Mouse (Mus musculus) lung, embryonic 16.5 days (tissue): ENCODE results near the gene Has3. TPM values are rescaled to one million over a fixed set of nuclear protein-coding genes. Genes with fewer than 3 reads are reported as not detected.
A peak's percentile ranks its signal among the peaks of the same experiment; 100 is the strongest.

Source experiments
- ATAC-seq: fragments of 200-750 bp; cut with Nextera tagmentation; 2 replicates; pipeline ENCODE4 v1.8.0; 2017; ENCODE audit warnings: low read depth, mild to moderate bottlenecking, moderate library complexity
- H3K27ac ChIP-seq: fragments of 300-500 bp; sonication (generic); 2 replicates; pipeline ENCODE4 v1.5.1; 2014; ENCODE audit warnings: mild to moderate bottlenecking, control low read depth, low read length
- H3K27me3 ChIP-seq: fragments of 300-500 bp; sonication (generic); 2 replicates; pipeline ENCODE4 v1.6.1; 2014; ENCODE audit warnings: low read depth, low read length, mixed read lengths; ENCODE audit not compliant: control insufficient read depth, insufficient read depth
- H3K36me3 ChIP-seq: fragments of 300-500 bp; sonication (generic); 2 replicates; pipeline ENCODE4 v1.6.1; 2014; ENCODE audit warnings: low read length; ENCODE audit not compliant: control insufficient read depth, insufficient read depth
- H3K4me1 ChIP-seq: fragments of 300-500 bp; sonication (generic); replicated peaks from 2 replicates; pipeline ENCODE4 v1.6.1; 2014; ENCODE audit warnings: low read length, mixed read lengths; ENCODE audit not compliant: control insufficient read depth, insufficient read depth
- H3K4me2 ChIP-seq: fragments of 300-500 bp; sonication (generic); 2 replicates; pipeline ENCODE4 v1.6.1; 2014; ENCODE audit warnings: low read depth, low read length, control low read depth
- H3K4me3 ChIP-seq: fragments of 300-500 bp; sonication (generic); 2 replicates; pipeline ENCODE4 v1.5.1; 2014; ENCODE audit warnings: mild to moderate bottlenecking, low read length, control low read depth
- H3K9ac ChIP-seq: fragments of 300-500 bp; sonication (generic); 2 replicates; pipeline ENCODE4 v1.6.1; 2014; ENCODE audit warnings: low read length, control low read depth
- H3K9me3 ChIP-seq: fragments of 300-500 bp; sonication (generic); 2 replicates; pipeline ENCODE4 v1.6.1; 2016; ENCODE audit warnings: low read length; ENCODE audit not compliant: control insufficient read depth
- WGBS: fragments of 180-500 bp; shearing (Covaris S2); extraction: QIAGEN DNeasy Blood & Tissue Kit; methylation state at CpG from one replicate; pipeline ENCODE4 v1.1.7; 2014; 5-methylcytosine and 5-hydroxymethylcytosine counted together
- polyA plus RNA-seq: library from polyadenylated mRNA; unstranded; fragments of >200 nt; fragmentation: Nextera tagmentation; extraction: Ambion mirVana; gene quantifications from 2 replicates; pipeline ENCODE4 v1.2.1, GENCODE M21; 2015

Gene Has3
- polyA plus RNA-seq, 1 experiment from 2014 or later, result 0.23 TPM

DNA sequence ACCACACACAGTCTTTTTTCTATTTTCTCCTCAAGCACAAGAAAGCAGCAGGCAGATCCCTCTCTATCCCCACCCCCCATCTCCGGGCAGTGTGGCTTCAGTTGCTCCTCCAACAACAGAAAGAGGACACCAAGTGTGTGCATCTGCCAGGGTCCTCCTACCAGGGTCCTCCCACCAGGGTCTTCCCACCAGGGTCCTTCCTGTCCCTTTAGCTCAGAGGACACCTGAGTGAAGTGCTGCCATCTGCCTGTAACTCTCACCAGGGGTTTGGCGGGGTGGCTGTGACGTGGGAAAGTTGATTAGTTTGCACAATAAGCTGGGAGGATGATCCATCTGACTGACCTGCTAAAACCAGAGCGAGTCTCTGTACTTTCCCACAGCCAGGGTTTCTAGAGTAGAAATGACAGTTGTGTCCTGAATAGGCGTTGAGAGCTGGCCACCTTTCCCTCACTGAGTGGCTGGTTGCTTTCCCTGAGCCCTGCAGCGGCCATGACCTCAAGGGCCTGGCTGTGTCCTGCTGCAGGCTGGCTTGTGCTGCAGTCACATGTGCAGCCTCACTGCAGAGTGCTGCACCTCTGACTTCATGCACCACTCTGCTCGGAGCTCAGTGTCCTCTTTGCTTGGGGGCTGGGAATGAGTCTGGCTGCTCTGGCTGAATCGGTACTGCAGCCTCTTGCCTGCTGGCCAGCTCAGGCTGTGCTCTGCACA is 15.4 kb upstream of the Has3 start:
- Histone ChIP-seq H3K4me3 (no peak overlapping the region), H3K9ac (no peak overlapping the region), H3K4me1 (0 out of 2 replicates have a peak, but pooled peaks cover 5% of the 10 kb centered on the region), H3K4me2 (no peak overlapping the region), H3K36me3 (0 out of 2 replicates have a peak, but pooled peaks cover 2% of the 10 kb centered on the region), H3K27ac (no peak overlapping the region), H3K27me3 (no peaks in the 10 kb centered on the region), H3K9me3 (no peaks in the 10 kb centered on the region)
- 45% methylated on average over 8 of the region's 8 CpGs for WGBS
- ATAC-seq, result 0 out of 2 replicates have a peak, but pooled peaks have one; percentile 26

DNA sequence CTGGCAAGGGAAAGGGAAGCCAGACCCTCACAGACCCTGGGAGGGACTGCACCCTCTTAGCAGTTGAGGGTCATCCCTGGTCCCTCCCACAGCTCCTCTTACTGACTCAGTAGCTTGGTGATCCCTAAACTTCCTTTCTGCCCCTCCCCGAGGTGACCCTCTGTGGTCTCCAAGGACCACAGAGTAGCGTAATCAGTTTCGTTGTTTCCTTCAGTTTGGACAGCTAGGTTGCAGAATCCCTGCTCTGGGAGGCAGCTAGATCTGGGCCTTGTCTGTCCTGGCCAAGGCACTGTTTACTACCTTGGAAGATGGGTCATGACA is 14.8 kb upstream of the Has3 start:
- Histone ChIP-seq H3K9me3 (no peaks in the 10 kb centered on the region), H3K4me2 (no peak overlapping the region), H3K27me3 (no peaks in the 10 kb centered on the region), H3K9ac (no peak overlapping the region), H3K4me1 (0 out of 2 replicates have a peak, but pooled peaks cover 5% of the 10 kb centered on the region), H3K36me3 (0 out of 2 replicates have a peak, but pooled peaks cover 2% of the 10 kb centered on the region), H3K4me3 (no peak overlapping the region), H3K27ac (no peak overlapping the region)
- WGBS, result 75% methylated on average over 3 of the region's 3 CpGs
- ATAC-seq, result no peak

DNA sequence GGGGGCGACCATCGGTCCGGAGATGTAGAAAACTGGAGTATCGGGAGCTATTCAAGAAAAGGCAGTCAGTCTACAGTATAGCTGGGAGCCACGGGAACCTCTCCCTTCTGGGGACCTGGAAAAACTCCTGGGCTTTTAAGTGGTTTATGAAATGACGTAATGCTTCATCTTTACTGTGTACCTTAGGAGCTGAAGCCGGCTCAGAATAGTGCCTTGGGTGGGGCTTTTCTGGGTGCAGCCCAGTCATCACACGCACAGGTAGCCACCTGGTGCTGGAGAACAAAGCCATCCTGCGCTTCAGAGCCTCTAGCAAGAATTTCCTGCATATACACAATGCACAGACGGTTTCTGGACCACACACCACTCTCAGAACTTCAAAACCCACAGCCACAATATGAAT is 7.2 kb upstream of the Has3 start:
- WGBS, result 71% methylated on average over 10 of the region's 10 CpGs
- ATAC-seq, result peak; percentile 43; the same call in 1 of the 2 replicates
- no peak overlapping the region for H3K27ac ChIP-seq

DNA sequence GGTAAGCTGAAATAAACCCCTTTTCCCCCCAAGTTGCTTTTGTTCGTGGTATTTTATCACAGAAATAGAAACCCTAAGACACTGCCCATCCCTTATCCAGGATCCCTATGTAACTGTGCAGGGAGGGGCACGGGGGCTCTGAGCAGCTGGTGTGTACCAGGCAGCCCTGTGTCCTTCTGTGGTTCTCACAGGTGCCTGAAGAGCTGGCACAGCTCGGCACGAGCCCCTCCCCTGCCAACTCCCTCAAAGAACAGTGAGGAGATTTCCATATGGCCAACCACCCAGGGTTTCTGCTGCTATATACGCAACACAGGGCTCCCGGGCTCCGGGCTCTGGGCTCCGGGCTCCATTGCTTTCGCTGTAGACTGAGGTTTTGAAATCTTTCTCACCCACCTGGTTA is 4.7 kb upstream of the Has3 start:
- peaks cover 11% of the 10 kb centered on the region; the same call in 1 of the 2 replicates for H3K27me3 ChIP-seq
- no peak for ATAC-seq
- 64% methylated on average over 9 of the region's 9 CpGs for WGBS
- peaks cover 6% of the 10 kb centered on the region; the same call in 1 of the 2 replicates for H3K4me1 ChIP-seq
- no peak overlapping the region for H3K4me2 ChIP-seq
- H3K9me3 ChIP-seq, result no peaks in the 10 kb centered on the region
- H3K4me3 ChIP-seq, result no peak overlapping the region
- no peak overlapping the region for H3K9ac ChIP-seq
- no peak overlapping the region for H3K27ac ChIP-seq
- H3K36me3 ChIP-seq, result no peaks in the 10 kb centered on the region

More for the DNA sequence above, 7.2 kb upstream of the Has3 start:
- Histone ChIP-seq H3K36me3 (no peaks in the 10 kb centered on the region), H3K4me1 (no peaks in the 10 kb centered on the region), H3K4me3 (no peak overlapping the region), H3K27me3 (no peaks in the 10 kb centered on the region), H3K9me3 (no peaks in the 10 kb centered on the region), H3K4me2 (no peak overlapping the region), H3K9ac (no peak overlapping the region)

DNA sequence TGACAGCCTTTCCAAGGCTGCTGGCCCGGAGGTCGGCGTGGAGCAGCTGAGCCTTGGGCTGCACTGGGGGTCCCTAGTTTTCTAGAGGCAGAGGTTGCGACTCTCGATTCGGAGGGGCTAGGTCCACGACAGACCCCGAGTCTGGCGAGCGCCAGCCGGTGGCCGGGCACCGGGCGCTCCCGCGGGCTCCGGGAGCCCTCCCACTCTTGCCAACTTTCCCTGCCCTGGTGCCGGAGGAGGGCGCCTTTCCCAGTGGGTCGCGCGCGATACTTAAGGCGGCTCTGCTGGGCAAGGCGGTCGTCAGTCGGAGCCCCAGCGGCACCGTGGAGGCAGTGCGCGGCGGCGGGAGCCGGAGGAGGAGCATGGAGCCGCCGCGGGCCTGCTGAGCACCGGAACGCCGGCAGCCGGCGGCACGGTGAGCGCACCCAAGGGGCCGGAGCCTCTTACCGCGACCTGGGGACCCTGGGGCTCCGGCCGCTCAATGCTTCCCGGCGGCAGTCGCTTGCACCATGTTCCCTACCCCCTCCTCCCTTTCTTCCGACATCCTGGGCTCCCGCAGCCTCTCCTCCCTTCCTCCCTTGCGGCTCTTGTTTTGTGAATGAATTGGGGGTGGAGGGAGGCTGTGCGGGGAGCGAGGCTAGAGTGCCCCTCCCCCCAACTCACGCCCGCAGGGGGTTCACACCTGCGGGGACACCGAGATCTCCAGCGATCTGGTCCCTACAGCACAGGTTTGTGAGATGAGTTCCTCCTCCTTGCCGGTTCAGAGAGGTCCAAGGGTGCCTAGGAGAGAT is 690 bp downstream of the Has3 start:
- Histone ChIP-seq H3K36me3 (no peaks in the 10 kb centered on the region; the same call in 1 of the 2 replicates), H3K27ac (no peak overlapping the region), H3K4me3 (peak overlapping the region; percentile 62), H3K9me3 (no peaks in the 10 kb centered on the region), H3K9ac (peak overlapping the region; percentile 69), H3K27me3 (peaks cover 14% of the 10 kb centered on the region; the same call in 1 of the 2 replicates), H3K4me2 (peak overlapping the region; percentile 99), H3K4me1 (peaks cover 25% of the 10 kb centered on the region)
- WGBS, result under 1% methylated on average over 46 of the region's 63 CpGs
- ATAC-seq, result peak; percentile 67

DNA sequence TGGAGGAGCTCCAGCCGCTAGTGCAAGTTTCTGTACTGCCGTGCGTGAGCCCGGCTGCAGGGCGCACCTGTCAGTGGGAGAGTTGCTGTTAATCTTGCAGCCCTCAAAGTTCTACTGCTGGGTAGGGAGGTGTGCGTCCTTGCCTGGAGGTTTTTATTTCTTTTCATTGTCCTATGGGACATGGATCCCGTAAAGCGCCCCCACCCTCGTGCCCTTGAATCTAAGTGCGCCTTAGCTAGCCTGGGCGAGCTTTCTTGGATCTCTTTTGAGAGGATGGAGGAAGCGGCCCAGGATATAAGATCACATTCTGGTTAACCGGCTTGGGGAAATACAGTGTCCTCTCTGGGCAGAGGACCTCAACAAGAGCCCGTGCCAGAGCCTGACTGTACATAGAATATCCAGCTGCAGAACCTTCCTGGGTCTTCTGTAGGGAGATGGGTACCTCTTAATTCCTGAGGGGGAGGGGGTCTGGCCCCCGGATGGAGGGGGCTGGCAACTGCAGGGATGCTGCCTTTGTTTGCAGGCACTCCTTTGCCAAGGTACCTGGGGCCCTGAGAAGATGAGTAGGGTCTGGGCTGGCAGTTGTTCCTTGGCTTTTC is 1.4 kb downstream of the Has3 start:
- no peaks in the 10 kb centered on the region for H3K9me3 ChIP-seq
- H3K27ac ChIP-seq, result no peak overlapping the region
- H3K36me3 ChIP-seq, result no peaks in the 10 kb centered on the region; the same call in 1 of the 2 replicates
- H3K4me3 ChIP-seq, result peak overlapping the region; percentile 62
- peaks cover 14% of the 10 kb centered on the region; the same call in 1 of the 2 replicates for H3K27me3 ChIP-seq
- H3K4me1 ChIP-seq, result peaks cover 25% of the 10 kb centered on the region
- peak overlapping the region; percentile 69 for H3K9ac ChIP-seq
- under 1% methylated on average over 15 of the region's 15 CpGs for WGBS
- ATAC-seq, result no peak; the same call in 1 of the 2 replicates
- peak overlapping the region; percentile 99 for H3K4me2 ChIP-seq

DNA sequence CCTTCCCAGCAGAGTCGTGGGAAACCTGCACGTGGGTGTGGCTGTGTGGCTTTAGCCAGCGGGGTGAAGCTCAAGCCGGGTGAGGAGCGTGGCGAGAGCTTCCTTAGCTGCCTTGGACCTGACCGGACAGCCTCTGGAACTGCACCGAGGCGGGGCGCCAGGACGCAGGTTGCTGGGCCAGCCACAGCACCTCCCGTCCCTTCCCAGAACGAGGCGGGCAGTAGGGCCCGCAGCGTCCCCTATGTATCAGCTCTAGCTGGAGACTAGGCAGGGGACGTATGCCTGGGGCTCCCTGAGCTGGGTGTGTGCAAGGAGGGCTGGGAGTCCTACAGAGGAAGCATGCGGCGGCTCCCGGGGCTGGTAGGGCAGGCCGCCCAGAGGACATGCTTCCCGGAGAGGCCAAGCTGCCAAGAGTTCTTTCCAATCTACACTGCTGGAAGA is 1.9 kb downstream of the Has3 start:
- H3K27me3 ChIP-seq, result peaks cover 14% of the 10 kb centered on the region; the same call in 1 of the 2 replicates
- peak overlapping the region; percentile 69 for H3K9ac ChIP-seq
- no peaks in the 10 kb centered on the region; the same call in 1 of the 2 replicates for H3K36me3 ChIP-seq
- H3K4me1 ChIP-seq, result peaks cover 25% of the 10 kb centered on the region
- H3K27ac ChIP-seq, result no peak overlapping the region
- H3K4me3 ChIP-seq, result peak overlapping the region; percentile 62
- peak; percentile 59 for ATAC-seq
- H3K9me3 ChIP-seq, result no peaks in the 10 kb centered on the region
- peak overlapping the region; percentile 99 for H3K4me2 ChIP-seq
- WGBS, result under 1% methylated on average over 22 of the region's 22 CpGs

DNA sequence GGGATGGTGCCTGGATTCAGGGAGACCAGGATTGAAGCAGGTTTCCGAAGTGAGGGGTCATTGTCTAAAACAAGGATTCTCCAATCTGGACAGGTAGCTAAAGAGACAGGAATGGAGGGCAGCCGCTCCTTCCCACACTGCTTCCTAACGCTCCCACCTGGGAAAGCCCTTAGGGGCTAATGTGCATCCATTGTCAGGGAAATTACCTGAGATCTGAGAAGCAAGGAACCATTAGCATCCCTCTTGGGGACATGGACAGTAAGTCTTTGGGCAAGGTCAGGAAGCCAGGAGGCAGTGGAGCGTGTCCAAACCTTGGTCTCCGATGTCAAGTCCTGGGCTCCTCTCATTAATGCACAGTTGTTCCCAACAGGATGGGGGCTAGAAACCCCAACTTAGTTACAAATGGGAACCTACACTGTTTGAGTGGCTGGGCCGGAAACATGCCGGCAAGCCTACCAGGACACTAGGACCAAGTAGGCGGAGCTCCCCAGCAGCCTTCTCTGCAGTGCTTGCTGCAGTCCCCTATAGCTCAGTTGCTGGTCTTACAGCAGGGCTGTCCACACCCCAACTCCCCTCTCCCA is 2.5 kb downstream of the Has3 start:
- H3K4me1 ChIP-seq, result peaks cover 25% of the 10 kb centered on the region
- no peaks in the 10 kb centered on the region; the same call in 1 of the 2 replicates for H3K36me3 ChIP-seq
- H3K9ac ChIP-seq, result no peak overlapping the region
- peaks cover 14% of the 10 kb centered on the region; the same call in 1 of the 2 replicates for H3K27me3 ChIP-seq
- peak overlapping the region; percentile 62 for H3K4me3 ChIP-seq
- no peaks in the 10 kb centered on the region for H3K9me3 ChIP-seq
- peak overlapping the region; percentile 99 for H3K4me2 ChIP-seq
- 11% methylated on average over 8 of the region's 8 CpGs for WGBS
- H3K27ac ChIP-seq, result no peak overlapping the region
- no peak for ATAC-seq
